Mouse (Mus musculus) myocyte (in vitro differentiated cells): Measurements from ENCODE around the gene Ehmt2.

Source experiments
- CEBPB ChIP-seq: IDR thresholded peaks from 2 replicates; pipeline ENCODE4 v1.6.1; 2011; ENCODE audit warnings: mild to moderate bottlenecking, moderate library complexity; ENCODE audit not compliant: poor library complexity, insufficient read depth, severe bottlenecking
- E2F4 ChIP-seq: IDR thresholded peaks from one replicate; pipeline ENCODE4 v1.6.1; 2011; ENCODE audit warnings: mild to moderate bottlenecking, control low read depth, moderate library complexity; ENCODE audit not compliant: insufficient read depth
- MAX ChIP-seq: IDR thresholded peaks from one replicate; pipeline ENCODE4 v1.6.1; 2011; ENCODE audit warnings: low read depth, mild to moderate bottlenecking, control low read depth
- MYOD1 ChIP-seq, 3 experiments: IDR thresholded peaks; one replicate each; pipeline ENCODE4 v1.6.1; 2011; ENCODE audit warnings: control low read depth in 2 of 3, low read depth in 2 of 3, mild to moderate bottlenecking in 2 of 3, moderate library complexity in 1 of 3; ENCODE audit not compliant: insufficient read length in 2 of 3, control insufficient read depth in 1 of 3
- MYOG ChIP-seq, 3 experiments: IDR thresholded peaks; one replicate each; pipeline ENCODE4 v1.6.1; 2011; ENCODE audit warnings: control low read depth in 2 of 3, low read depth in 2 of 3, mild to moderate bottlenecking in 2 of 3; ENCODE audit not compliant: insufficient read length in 2 of 3, control insufficient read depth in 1 of 3, insufficient read depth in 1 of 3
- POLR2A ChIP-seq: IDR thresholded peaks from one replicate; pipeline ENCODE4 v1.6.1; 2011; ENCODE audit warnings: low read depth, mild to moderate bottlenecking, control low read depth, moderate library complexity; ENCODE audit not compliant: insufficient read length
- POLR2AphosphoS2 ChIP-seq: IDR thresholded peaks from one replicate; pipeline ENCODE4 v1.6.1; 2011; ENCODE audit warnings: low read depth, control low read depth; ENCODE audit not compliant: insufficient read length
- REST ChIP-seq: IDR thresholded peaks from one replicate; pipeline ENCODE4 v1.6.1; 2011; ENCODE audit warnings: mild to moderate bottlenecking, control low read depth, moderate library complexity; ENCODE audit not compliant: insufficient read depth, insufficient read length
- TCF12 ChIP-seq: IDR thresholded peaks from one replicate; pipeline ENCODE4 v1.6.1; 2011; ENCODE audit warnings: mild to moderate bottlenecking, control low read depth; ENCODE audit not compliant: poor library complexity, insufficient read depth, severe bottlenecking
- USF1 ChIP-seq: IDR thresholded peaks from one replicate; pipeline ENCODE4 v1.6.1; 2011; ENCODE audit warnings: low read depth, mild to moderate bottlenecking, control low read depth, moderate library complexity

DNA sequence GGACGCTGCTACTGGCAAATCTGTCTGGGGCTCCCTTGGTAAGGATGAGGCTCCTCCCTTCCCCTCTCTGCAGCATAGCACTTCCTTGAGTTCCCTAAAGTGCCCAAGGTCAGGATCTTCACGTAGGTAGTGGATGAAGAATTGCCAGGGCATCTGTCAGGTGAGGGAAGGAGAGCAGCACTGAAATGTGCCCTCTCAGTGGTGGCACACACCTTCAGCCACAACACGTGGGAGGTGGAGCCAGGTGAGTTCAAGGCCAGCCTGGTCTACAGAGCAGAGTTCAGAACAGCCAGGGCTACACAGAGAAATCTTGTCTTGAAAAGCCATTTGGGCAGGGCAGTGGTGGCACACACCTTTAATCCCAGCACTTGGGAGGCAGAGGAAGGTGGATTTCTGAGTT, 43.5 kb upstream of the Ehmt2 start:
- no peak for TF ChIP-seq POLR2A
- TF ChIP-seq CEBPB: no peak
- TF ChIP-seq USF1: no peak
- TF ChIP-seq REST: no peak
- TF ChIP-seq E2F4: no peak
- TF ChIP-seq MAX: no peak
- no peak for TF ChIP-seq POLR2AphosphoS2
- no peak for TF ChIP-seq MYOD1 (IDR thresholded peaks at IDR 0.05; ENCODE audit: control insufficient read depth in 1 of 3, insufficient read length in 2 of 3, low read depth in 2 of 3)
- no peak for TF ChIP-seq MYOG (IDR thresholded peaks at IDR 0.05; ENCODE audit: control insufficient read depth in 1 of 3, insufficient read depth in 1 of 3, insufficient read length in 2 of 3, low read depth in 2 of 3)
- TF ChIP-seq TCF12: no peak
